Mouse (Mus musculus): Measurements from ENCODE around the gene Cnnm4.

DNA sequence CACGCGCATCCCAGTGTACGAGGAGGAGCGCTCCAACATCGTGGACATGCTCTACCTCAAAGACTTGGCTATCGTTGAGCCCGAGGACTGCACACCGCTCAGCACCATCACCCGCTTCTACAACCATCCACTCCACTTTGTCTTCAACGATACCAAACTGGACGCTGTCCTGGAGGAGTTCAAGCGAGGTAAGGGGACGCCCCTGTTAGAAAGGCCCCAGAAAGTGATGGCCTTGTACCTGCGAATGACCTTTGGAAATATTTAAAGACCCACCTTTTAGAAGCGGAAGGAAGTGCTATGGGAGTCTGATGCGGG, 41.5 kb downstream of the Cnnm4 start:
- TF ChIP-seq CTCF (IDR thresholded peaks at IDR 0.05; ENCODE audit: low read depth, low read length) (no peak), POLR2A (IDR thresholded peaks at IDR 0.05; ENCODE audit: extremely low read depth, insufficient read depth, low read length) (no peak)

All from liver, adult 2 months (tissue).